Mouse (Mus musculus) limb, embryonic 13.5 days (tissue): Measurements from ENCODE around the gene Spi1. TPM values are rescaled to one million over a fixed set of nuclear protein-coding genes. Genes with fewer than 3 reads are reported as not detected.

Experiments used
- ATAC-seq: fragments of 200-750 bp; cut with Nextera tagmentation; 2 replicates; pipeline ENCODE4 v1.8.0; 2017; ENCODE audit warnings: low read depth, moderate number of reproducible peaks, moderate TSS enrichment; ENCODE audit not compliant: low FRiP score
- H3K27ac ChIP-seq: fragments of 300-500 bp; sonication (generic); 2 replicates; pipeline ENCODE4 v1.5.1; 2015; ENCODE audit warnings: inconsistent platforms, mild to moderate bottlenecking, moderate library complexity
- H3K27me3 ChIP-seq: fragments of 300-500 bp; sonication (generic); 2 replicates; pipeline ENCODE4 v1.6.1; 2015; ENCODE audit warnings: mild to moderate bottlenecking, inconsistent platforms
- H3K36me3 ChIP-seq: fragments of 300-500 bp; sonication (generic); 2 replicates; pipeline ENCODE4 v1.6.1; 2015; ENCODE audit warnings: inconsistent platforms, mild to moderate bottlenecking, moderate library complexity
- H3K4me1 ChIP-seq: fragments of 300-500 bp; sonication (generic); 2 replicates; pipeline ENCODE4 v1.6.1; 2015; ENCODE audit warnings: inconsistent platforms
- H3K4me2 ChIP-seq: fragments of 300-500 bp; sonication (generic); replicated peaks from 2 replicates; pipeline ENCODE4 v1.6.1; 2015; ENCODE audit warnings: inconsistent platforms, mild to moderate bottlenecking, moderate library complexity
- H3K4me3 ChIP-seq: fragments of 300-500 bp; sonication (generic); 2 replicates; pipeline ENCODE4 v1.5.1; 2015; ENCODE audit warnings: moderate library complexity, mild to moderate bottlenecking, inconsistent platforms
- H3K9ac ChIP-seq: fragments of 300-500 bp; sonication (generic); 2 replicates; pipeline ENCODE4 v1.6.1; 2015; ENCODE audit warnings: mild to moderate bottlenecking, inconsistent platforms
- H3K9me3 ChIP-seq: fragments of 300-500 bp; sonication (generic); 2 replicates; pipeline ENCODE4 v1.6.1; 2016; ENCODE audit warnings: inconsistent platforms
- WGBS: fragments of 180-500 bp; shearing (Covaris S2); methylation state at CpG from one replicate; pipeline ENCODE4 v1.1.7; 2015; 5-methylcytosine and 5-hydroxymethylcytosine counted together
- polyA plus RNA-seq: library from polyadenylated mRNA; unstranded; fragments of >200 nt; fragmentation: Nextera tagmentation; extraction: Ambion mirVana; gene quantifications from 2 replicates; pipeline ENCODE4 v1.2.1, GENCODE M21; 2015

The Spi1 gene
- polyA plus RNA-seq, 1 experiment from 2014 or later: 6.0 TPM

DNA sequence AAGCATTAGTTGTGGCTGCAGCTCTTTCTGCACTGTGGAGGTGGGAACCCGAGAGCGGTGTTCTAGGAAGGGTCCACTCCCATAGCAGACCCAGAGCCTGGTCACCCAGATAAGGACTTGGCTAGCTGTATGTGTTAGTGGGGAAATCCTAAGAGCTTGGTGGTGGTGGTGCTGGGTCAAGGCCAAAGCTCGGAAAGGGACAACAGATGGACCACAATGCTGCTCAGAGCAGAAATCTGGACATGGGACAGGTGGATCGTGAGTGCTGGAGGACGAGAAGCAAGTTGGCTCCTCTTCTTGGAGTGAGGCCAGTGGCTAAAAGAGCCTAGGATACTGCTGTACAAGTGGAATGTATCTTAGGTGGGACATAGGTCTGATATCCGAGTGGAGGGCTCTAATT is 37.4 kb downstream of the Spi1 start:
- Histone ChIP-seq H3K4me3 (no peak overlapping the region), H3K27ac (no peak overlapping the region), H3K4me1 (0 out of 2 replicates have a peak, but pooled peaks cover 5% of the 10 kb centered on the region), H3K9ac (no peak overlapping the region), H3K9me3 (no peaks in the 10 kb centered on the region), H3K36me3 (no peaks in the 10 kb centered on the region), H3K4me2 (no peak overlapping the region), H3K27me3 (peaks cover 19% of the 10 kb centered on the region)
- ATAC-seq: no peak
- WGBS: 87% methylated on average over 6 of the region's 6 CpGs

GRCm38 (mm10) chr2:91120261-91120671 is 38.1 kb downstream of the Spi1 start:
- Histone ChIP-seq H3K36me3 (no peaks in the 10 kb centered on the region), H3K4me2 (no peak overlapping the region), H3K27ac (no peak overlapping the region), H3K4me3 (no peak overlapping the region), H3K4me1 (0 out of 2 replicates have a peak, but pooled peaks cover 4% of the 10 kb centered on the region), H3K27me3 (peaks cover 19% of the 10 kb centered on the region), H3K9me3 (no peaks in the 10 kb centered on the region), H3K9ac (no peak overlapping the region)
- ATAC-seq: no peak
- WGBS: 75% methylated on average over 6 of the region's 6 CpGs

DNA sequence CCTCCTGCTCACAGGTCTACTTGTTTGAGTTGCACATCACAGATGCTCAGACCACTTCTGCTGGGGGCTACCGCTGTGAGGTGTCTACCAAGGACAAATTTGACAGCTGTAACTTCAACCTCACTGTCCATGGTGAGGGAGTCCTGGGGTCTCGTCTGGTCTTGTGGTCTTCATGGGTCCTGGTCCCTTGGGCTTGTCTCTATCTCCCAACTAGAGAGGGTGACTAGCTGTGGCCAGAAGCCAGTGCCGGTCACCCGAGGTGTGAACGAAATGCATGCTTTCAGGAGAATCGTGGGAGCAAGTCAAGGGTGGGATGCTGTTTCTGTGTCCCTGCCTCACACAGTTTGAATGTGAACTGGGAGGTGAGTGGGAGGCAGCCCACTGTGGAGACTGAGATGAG is 38.8 kb downstream of the Spi1 start:
- ATAC-seq: no peak
- no peak overlapping the region for H3K9ac ChIP-seq
- peaks cover 17% of the 10 kb centered on the region for H3K27me3 ChIP-seq
- H3K27ac ChIP-seq: no peak overlapping the region
- H3K4me2 ChIP-seq: no peak overlapping the region
- H3K9me3 ChIP-seq: no peaks in the 10 kb centered on the region
- WGBS: 78% methylated on average over 6 of the region's 6 CpGs
- H3K36me3 ChIP-seq: no peaks in the 10 kb centered on the region
- H3K4me3 ChIP-seq: no peak overlapping the region
- H3K4me1 ChIP-seq: no peaks in the 10 kb centered on the region

- H3K4me1 ChIP-seq: no peaks in the 10 kb centered on the region
- H3K27ac ChIP-seq: no peak overlapping the region
- no peaks in the 10 kb centered on the region for H3K9me3 ChIP-seq
- H3K27me3 ChIP-seq: peaks cover 14% of the 10 kb centered on the region; the same call in 1 of the 2 replicates
- H3K36me3 ChIP-seq: no peaks in the 10 kb centered on the region
- H3K9ac ChIP-seq: no peak overlapping the region
- no peak overlapping the region for H3K4me2 ChIP-seq
- WGBS: 54% methylated on average over 8 of the region's 8 CpGs
- H3K4me3 ChIP-seq: no peak overlapping the region
- ATAC-seq: no peak
Measured at GRCm38 (mm10) chr2:91121497-91121896, 39.3 kb downstream of the Spi1 start.

- Histone ChIP-seq H3K4me3 (no peak overlapping the region), H3K4me2 (no peak overlapping the region), H3K9me3 (no peaks in the 10 kb centered on the region), H3K9ac (no peak overlapping the region), H3K27ac (no peak overlapping the region), H3K36me3 (no peaks in the 10 kb centered on the region), H3K27me3 (peaks cover 5% of the 10 kb centered on the region; the same call in 1 of the 2 replicates), H3K4me1 (no peaks in the 10 kb centered on the region)
- ATAC-seq: no peak
- WGBS: 79% methylated on average over 6 of the region's 6 CpGs
Measured at GRCm38 (mm10) chr2:91123521-91123920, 41.3 kb downstream of the Spi1 start.

- H3K4me3 ChIP-seq: no peak overlapping the region
- no peaks in the 10 kb centered on the region for H3K36me3 ChIP-seq
- ATAC-seq: no peak
- H3K4me2 ChIP-seq: no peak overlapping the region
- no peak overlapping the region for H3K27ac ChIP-seq
- no peak overlapping the region for H3K9ac ChIP-seq
- H3K27me3 ChIP-seq: peaks cover 5% of the 10 kb centered on the region; the same call in 1 of the 2 replicates
- 84% methylated on average over 10 of the region's 10 CpGs for WGBS
- H3K4me1 ChIP-seq: no peaks in the 10 kb centered on the region
- no peaks in the 10 kb centered on the region for H3K9me3 ChIP-seq
Measured at GRCm38 (mm10) chr2:91125101-91125500, 42.9 kb downstream of the Spi1 start.

DNA sequence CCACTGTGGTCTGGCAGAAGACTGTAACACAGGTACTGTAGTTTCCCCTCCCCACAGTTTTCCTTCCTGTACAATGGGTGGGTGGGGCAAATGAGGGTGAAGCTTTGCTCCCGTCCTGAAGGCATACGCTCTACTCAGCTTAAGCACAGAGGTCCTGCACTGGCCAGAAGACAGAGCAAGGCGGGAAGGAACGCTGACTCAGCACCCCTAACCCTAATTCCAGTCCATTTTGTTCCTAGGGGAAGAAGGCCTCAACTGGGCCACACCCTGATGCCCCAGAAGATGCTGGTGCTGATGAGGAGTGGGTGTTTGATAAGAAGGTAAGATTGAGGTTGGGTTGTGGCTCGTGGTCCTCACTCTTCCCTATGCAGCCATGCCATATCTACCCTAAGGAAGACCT is 46.6 kb downstream of the Spi1 start:
- Histone ChIP-seq H3K4me1 (no peaks in the 10 kb centered on the region), H3K9me3 (no peaks in the 10 kb centered on the region), H3K27me3 (no peaks in the 10 kb centered on the region), H3K27ac (no peak overlapping the region), H3K4me2 (no peak overlapping the region), H3K9ac (no peak overlapping the region), H3K4me3 (no peak overlapping the region), H3K36me3 (no peaks in the 10 kb centered on the region)
- WGBS: 81% methylated on average over 5 of the region's 5 CpGs
- ATAC-seq: no peak

- Histone ChIP-seq H3K9ac (no peak overlapping the region), H3K36me3 (no peaks in the 10 kb centered on the region), H3K27ac (no peak overlapping the region), H3K4me2 (no peak overlapping the region), H3K27me3 (no peaks in the 10 kb centered on the region), H3K9me3 (no peaks in the 10 kb centered on the region), H3K4me3 (no peak overlapping the region), H3K4me1 (no peaks in the 10 kb centered on the region)
- ATAC-seq: no peak
- WGBS: 84% methylated on average over 6 of the region's 6 CpGs
Measured at GRCm38 (mm10) chr2:91130126-91130525, 47.9 kb downstream of the Spi1 start.

GRCm38 (mm10) chr2:91131251-91131650 is 49.1 kb downstream of the Spi1 start:
- Histone ChIP-seq H3K4me3 (no peak overlapping the region), H3K4me2 (no peak overlapping the region), H3K9me3 (no peaks in the 10 kb centered on the region), H3K4me1 (no peaks in the 10 kb centered on the region), H3K27ac (no peak overlapping the region), H3K9ac (no peak overlapping the region), H3K36me3 (no peaks in the 10 kb centered on the region), H3K27me3 (no peaks in the 10 kb centered on the region)
- no peak for ATAC-seq
- 85% methylated on average over 15 of the region's 15 CpGs for WGBS

GRCm38 (mm10) chr2:91132035-91132434 is 49.8 kb downstream of the Spi1 start:
- ATAC-seq: no peak
- Histone ChIP-seq H3K4me2 (no peak overlapping the region), H3K4me1 (no peaks in the 10 kb centered on the region), H3K27me3 (no peaks in the 10 kb centered on the region), H3K9me3 (no peaks in the 10 kb centered on the region), H3K36me3 (no peaks in the 10 kb centered on the region; the same call in 1 of the 2 replicates), H3K9ac (no peak overlapping the region), H3K27ac (no peak overlapping the region), H3K4me3 (no peak overlapping the region)
- 72% methylated on average over 3 of the region's 3 CpGs for WGBS

DNA sequence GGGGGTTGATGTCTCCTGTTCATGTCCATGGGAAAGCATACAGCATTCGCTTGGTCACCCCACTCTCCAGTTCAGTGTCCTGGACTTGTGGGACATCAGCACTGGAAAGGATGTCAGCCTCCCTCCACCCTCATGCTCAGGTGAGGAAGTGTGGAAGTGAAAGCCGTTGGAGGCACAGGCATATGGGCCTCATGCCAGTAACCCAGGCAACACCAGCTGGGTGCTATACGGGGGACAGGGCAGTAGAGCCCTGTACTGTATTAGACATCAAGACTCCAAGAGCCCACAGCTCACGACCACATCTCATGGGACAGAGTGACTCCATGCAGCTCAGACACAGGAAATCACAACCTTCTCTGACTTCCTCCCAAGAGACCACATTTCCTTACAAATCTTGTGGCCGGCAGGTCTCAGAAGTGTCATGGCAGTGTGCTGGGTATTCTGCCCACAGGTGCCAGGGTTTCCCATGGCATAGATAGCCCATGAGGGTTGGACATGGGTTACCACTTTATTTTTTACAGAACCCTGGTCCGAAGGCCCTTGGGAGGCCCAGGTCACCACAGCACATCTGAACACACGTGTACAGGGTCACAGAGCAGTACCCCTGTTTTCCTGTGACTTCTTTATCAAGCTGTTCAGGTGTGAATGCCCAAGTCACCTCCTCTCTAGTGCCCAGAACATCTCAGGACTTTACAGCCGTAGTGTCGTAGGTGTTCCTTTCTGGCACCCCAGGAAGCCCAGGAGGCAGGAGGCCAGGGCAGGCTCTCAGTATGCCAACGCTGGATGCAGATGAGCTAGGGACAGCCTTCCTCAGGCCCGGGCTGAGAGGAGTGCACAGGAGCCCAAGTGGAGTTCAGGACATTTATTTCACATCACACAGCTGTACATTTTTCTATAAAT is 54.6 kb downstream of the Spi1 start:
- no peaks in the 10 kb centered on the region for H3K27me3 ChIP-seq
- ATAC-seq: no peak
- no peak overlapping the region for H3K27ac ChIP-seq
- H3K36me3 ChIP-seq: peaks cover 38% of the 10 kb centered on the region
- no peaks in the 10 kb centered on the region for H3K4me1 ChIP-seq
- H3K9me3 ChIP-seq: no peaks in the 10 kb centered on the region
- no peak overlapping the region for H3K4me3 ChIP-seq
- 78% methylated on average over 11 of the region's 11 CpGs for WGBS
- no peak overlapping the region for H3K9ac ChIP-seq
- H3K4me2 ChIP-seq: no peak overlapping the region

DNA sequence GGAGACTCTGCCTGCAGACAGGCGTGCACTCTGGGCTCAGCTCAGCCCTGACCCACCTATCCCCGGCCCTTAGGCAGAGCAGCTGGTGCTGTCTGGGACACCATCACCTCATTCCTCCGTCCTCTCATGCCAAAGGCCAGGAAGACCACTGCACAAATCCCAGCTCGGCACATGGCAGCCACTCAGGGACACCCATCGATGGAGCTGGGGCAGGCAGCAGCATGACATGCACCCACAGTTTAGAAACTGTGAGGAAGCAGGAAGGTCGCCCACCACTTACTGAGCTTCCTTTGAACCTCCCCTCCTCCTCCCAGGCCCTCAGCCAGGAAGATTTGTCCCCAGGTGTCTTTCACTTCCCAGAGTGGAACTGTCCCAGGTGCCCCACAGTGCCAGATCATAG is 55.3 kb downstream of the Spi1 start:
- Histone ChIP-seq H3K4me3 (no peak overlapping the region), H3K4me1 (no peaks in the 10 kb centered on the region), H3K27ac (no peak overlapping the region), H3K9me3 (no peaks in the 10 kb centered on the region), H3K9ac (no peak overlapping the region), H3K36me3 (peaks cover 43% of the 10 kb centered on the region), H3K4me2 (no peak overlapping the region), H3K27me3 (no peaks in the 10 kb centered on the region)
- ATAC-seq: no peak
- 80% methylated on average over 6 of the region's 6 CpGs for WGBS

DNA sequence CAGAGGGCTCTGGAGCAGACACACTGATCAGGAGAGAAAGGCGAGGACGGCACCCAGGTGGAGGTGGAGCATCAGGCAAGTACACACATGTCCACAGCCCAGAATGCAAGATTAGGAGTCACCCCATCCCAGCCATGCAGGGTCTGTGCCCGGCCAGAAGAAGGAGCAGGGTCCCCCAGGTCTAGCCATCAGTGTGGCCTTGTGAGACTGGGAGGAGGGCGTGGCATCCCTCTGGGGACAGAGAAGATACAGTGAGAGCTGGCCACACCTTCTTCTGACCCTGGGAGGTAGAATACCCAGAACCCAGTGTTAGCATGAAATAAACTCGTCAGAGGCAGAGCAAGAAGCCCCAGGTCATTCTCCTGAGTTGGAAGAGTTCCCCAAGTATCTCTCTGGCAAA is 57.1 kb downstream of the Spi1 start:
- Histone ChIP-seq H3K4me1 (no peaks in the 10 kb centered on the region), H3K9ac (no peak overlapping the region)

More for the DNA sequence above, 57.1 kb downstream of the Spi1 start:
- Histone ChIP-seq H3K27ac (no peak overlapping the region), H3K4me2 (no peak overlapping the region), H3K9me3 (no peaks in the 10 kb centered on the region), H3K27me3 (no peaks in the 10 kb centered on the region), H3K36me3 (peaks cover 57% of the 10 kb centered on the region), H3K4me3 (no peak overlapping the region)
- WGBS: 63% methylated on average over 5 of the region's 5 CpGs
- ATAC-seq: no peak
